Mouse (Mus musculus) liver, embryonic 13.5 days (tissue): Measurements from ENCODE around the gene Sptan1. TPM values are rescaled to one million over a fixed set of nuclear protein-coding genes. Genes with fewer than 3 reads are reported as not detected.

Source experiments
- ATAC-seq: fragments of 200-750 bp; cut with Nextera tagmentation; 2 replicates; pipeline ENCODE4 v1.8.0; 2017; ENCODE audit warnings: low read depth, mild to moderate bottlenecking, moderate number of reproducible peaks, moderate library complexity
- DNase-seq: peaks from one replicate; pipeline ENCODE4 v3.0.0; 2022
- H3K27ac ChIP-seq: fragments of 300-500 bp; sonication (generic); 2 replicates; pipeline ENCODE4 v1.5.1; 2015; ENCODE audit warnings: moderate library complexity, mild to moderate bottlenecking, inconsistent platforms
- H3K27me3 ChIP-seq: fragments of 300-500 bp; sonication (generic); 2 replicates; pipeline ENCODE4 v1.6.1; 2015; ENCODE audit warnings: mild to moderate bottlenecking, inconsistent platforms
- H3K36me3 ChIP-seq: fragments of 300-500 bp; sonication (generic); 2 replicates; pipeline ENCODE4 v1.6.1; 2015; ENCODE audit warnings: mild to moderate bottlenecking, inconsistent platforms
- H3K4me1 ChIP-seq: fragments of 300-500 bp; sonication (generic); replicated peaks from 2 replicates; pipeline ENCODE4 v1.6.1; 2015; ENCODE audit warnings: inconsistent platforms
- H3K4me2 ChIP-seq: fragments of 300-500 bp; sonication (generic); 2 replicates; pipeline ENCODE4 v1.6.1; 2015; ENCODE audit warnings: inconsistent platforms, mild to moderate bottlenecking, moderate library complexity
- H3K4me3 ChIP-seq: fragments of 300-500 bp; sonication (generic); replicated peaks from 2 replicates; pipeline ENCODE4 v1.5.1; 2015; ENCODE audit warnings: mild to moderate bottlenecking, inconsistent platforms
- H3K9ac ChIP-seq: fragments of 300-500 bp; sonication (generic); 2 replicates; pipeline ENCODE4 v1.6.1; 2015; ENCODE audit warnings: mild to moderate bottlenecking, inconsistent platforms
- H3K9me3 ChIP-seq: fragments of 300-500 bp; sonication (generic); replicated peaks from 2 replicates; pipeline ENCODE4 v1.6.1; 2016; ENCODE audit warnings: inconsistent platforms
- WGBS: fragments of 180-500 bp; shearing (Covaris S2); methylation state at CpG from one replicate; pipeline ENCODE4 v1.1.7; 2015; ENCODE audit not compliant: insufficient replicate concordance; 5-methylcytosine and 5-hydroxymethylcytosine counted together
- polyA plus RNA-seq: library from polyadenylated mRNA; unstranded; fragments of >200 nt; fragmentation: Nextera tagmentation; extraction: Ambion mirVana; gene quantifications from 2 replicates; pipeline ENCODE4 v1.2.1, GENCODE M21; 2015

Gene Sptan1
- polyA plus RNA-seq, 1 experiment from 2014 or later: 10.9 TPM

DNA sequence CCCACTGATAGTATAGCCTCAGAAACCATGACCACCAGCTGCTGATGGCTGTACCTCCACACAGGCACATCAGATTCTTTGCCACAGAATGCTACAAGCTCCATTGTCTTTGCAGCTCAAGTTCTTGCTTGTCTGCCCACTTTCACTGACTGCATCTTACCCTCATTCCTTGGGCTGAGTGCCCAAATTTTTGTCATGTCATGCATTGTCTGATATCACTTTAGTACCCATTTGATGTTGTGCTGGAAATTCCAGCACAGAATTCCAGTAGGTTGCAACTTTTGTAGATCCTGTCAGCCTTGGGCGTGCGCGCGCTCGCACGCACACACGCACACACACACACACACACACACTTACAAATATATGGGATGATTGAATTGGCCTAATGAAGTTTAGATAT lies 4.1 kb upstream of the Sptan1 start:
- peaks cover 35% of the 10 kb centered on the region for H3K27me3 ChIP-seq
- H3K27ac ChIP-seq: no peak overlapping the region
- ATAC-seq: no peak
- WGBS: 89% methylated on average over 7 of the region's 7 CpGs
- H3K9me3 ChIP-seq: no peaks in the 10 kb centered on the region
- H3K4me2 ChIP-seq: no peak overlapping the region
- peaks cover 17% of the 10 kb centered on the region for H3K4me1 ChIP-seq
- H3K36me3 ChIP-seq: peaks cover 34% of the 10 kb centered on the region
- no peak overlapping the region for H3K4me3 ChIP-seq
- no peak overlapping the region for H3K9ac ChIP-seq
- DNase-seq: no peak

DNA sequence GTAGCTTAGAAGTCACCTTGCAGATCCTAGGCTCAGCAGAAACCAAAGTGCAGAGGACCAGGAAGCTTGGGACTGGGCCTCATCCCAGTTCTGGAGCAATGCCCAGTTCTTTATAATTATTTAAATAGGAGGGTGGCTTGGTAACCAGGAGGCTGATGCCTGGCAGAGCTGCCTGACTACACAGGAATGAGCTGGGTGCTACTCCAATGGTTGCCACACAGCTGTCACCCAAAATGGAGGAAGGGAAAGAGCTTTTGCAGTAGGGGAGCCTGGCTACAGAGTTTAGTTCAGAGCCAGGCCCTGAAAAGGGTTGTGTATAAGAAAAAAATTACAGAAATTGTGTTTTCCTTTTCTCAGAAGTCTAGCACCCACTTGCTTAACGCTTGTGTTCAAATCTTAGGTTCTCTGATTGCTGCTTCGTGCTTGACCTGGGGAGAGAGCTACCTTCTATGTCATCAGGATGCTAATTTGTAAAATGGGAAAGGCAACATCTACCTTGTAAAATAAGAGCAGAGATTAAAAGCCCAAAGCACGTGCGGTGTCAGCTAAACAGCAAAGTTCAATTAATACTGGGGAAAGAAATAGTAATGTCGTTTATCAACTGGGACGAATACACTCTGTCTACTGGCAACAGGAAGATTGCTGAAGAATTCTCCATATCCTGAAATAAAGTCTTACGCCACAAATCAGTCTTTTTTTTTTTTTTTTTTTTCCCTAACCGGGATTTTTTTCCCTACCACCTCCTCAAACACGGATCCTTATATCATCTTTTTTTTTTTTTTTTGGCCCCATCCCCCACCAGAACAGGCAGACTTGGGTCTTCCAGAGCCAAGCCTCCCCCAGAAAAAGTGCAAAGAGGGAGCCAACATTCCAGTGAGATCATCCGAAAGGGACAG lies 758 bp upstream of the Sptan1 start:
- ATAC-seq: no peak
- whole genome bisulfite sequencing: 19% methylated on average over 10 of the region's 10 CpGs
- peaks cover 65% of the 10 kb centered on the region for H3K27me3 ChIP-seq

DNA sequence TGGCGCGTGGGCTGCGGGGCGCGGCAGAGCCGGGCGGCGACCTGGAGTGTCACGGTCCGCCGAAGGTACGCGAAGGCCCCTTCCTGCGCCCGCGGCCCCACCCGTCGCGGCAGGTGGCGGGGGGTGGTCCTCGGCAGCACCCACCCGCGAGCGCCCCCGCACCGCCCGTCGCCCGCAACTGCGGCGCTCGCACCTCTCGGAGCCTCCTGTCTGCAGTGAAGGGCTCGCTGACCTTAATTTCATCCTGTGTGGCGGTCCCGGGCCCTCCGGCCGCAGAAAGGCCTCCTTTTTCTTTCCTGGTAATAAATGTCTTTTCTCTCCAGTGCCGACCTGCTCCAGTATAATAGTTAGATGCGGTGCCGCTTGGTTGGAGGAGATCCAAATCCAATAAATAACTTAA lies 546 bp downstream of the Sptan1 start:
- H3K9ac ChIP-seq: peak overlapping the region; percentile 72
- no peak for DNase-seq
- peaks cover 31% of the 10 kb centered on the region for H3K4me1 ChIP-seq
- under 1% methylated on average over 25 of the region's 41 CpGs for WGBS
- H3K36me3 ChIP-seq: 0 out of 2 replicates have a peak, but pooled peaks cover 6% of the 10 kb centered on the region
- ATAC-seq: no peak
- no peaks in the 10 kb centered on the region for H3K9me3 ChIP-seq
- H3K4me2 ChIP-seq: peak overlapping the region; percentile 70
- H3K27ac ChIP-seq: no peak overlapping the region
- peak overlapping the region; percentile 68 for H3K4me3 ChIP-seq
- peaks cover 75% of the 10 kb centered on the region for H3K27me3 ChIP-seq

More for the DNA sequence above, 758 bp upstream of the Sptan1 start:
- Histone ChIP-seq H3K9ac (peak overlapping the region; percentile 72; the same call in 1 of the 2 replicates), H3K4me2 (peak overlapping the region; percentile 70), H3K27ac (peak overlapping the region; percentile 27; the same call in 1 of the 2 replicates), H3K9me3 (no peaks in the 10 kb centered on the region), H3K4me3 (peak overlapping the region; percentile 68), H3K4me1 (peaks cover 31% of the 10 kb centered on the region), H3K36me3 (0 out of 2 replicates have a peak, but pooled peaks cover 9% of the 10 kb centered on the region)
- no peak for DNase-seq

DNA sequence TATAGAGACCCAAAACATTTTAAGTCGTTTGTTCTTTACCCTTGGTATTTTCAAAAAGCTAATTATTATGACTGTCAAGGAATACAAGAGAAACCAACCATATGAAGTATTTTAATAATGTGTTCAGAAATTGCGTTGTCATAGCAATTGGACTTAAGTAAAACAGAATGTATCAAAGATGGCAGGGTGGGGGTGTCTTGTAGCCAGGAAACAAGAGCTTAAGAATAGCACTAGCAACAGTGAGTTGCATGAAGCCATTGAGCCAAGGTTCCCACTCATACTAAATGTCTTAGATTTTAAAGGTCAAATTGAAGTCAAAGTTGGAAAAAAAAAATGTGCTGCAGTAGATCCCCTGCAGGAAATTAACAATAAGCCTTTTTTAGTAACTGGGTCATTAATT lies 1.5 kb downstream of the Sptan1 start:
- DNase-seq: no peak
- Histone ChIP-seq H3K27ac (no peak overlapping the region), H3K4me2 (peak overlapping the region; percentile 70), H3K9ac (no peak overlapping the region), H3K4me1 (peaks cover 37% of the 10 kb centered on the region), H3K27me3 (peaks cover 75% of the 10 kb centered on the region), H3K9me3 (no peaks in the 10 kb centered on the region), H3K4me3 (peak overlapping the region; percentile 68; the same call in 1 of the 2 replicates), H3K36me3 (0 out of 2 replicates have a peak, but pooled peaks cover 6% of the 10 kb centered on the region)
- WGBS: 65% methylated on average over 2 of the region's 2 CpGs
- no peak for ATAC-seq

DNA sequence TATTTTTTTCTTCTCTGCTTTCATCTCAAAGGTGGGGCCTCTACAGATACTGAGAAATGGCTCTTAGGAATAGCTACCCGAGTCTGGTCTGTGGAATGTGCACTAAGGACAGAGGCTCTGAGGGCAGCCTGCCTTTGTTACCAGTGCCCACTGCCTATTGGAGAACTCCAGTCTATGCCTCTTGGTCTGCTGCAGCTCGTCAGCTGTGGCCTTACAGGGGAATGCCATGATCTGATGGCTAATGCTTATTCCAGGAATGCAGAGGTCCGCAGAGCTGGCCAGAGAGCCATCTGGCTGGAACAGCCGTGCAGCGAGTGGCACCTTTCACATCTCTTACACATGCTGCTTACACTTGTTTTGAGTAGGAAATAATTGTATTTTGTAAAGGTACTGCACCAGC lies 2.4 kb downstream of the Sptan1 start:
- 67% methylated on average over 5 of the region's 5 CpGs for WGBS
- Histone ChIP-seq H3K9ac (no peak overlapping the region), H3K27ac (no peak overlapping the region), H3K9me3 (no peaks in the 10 kb centered on the region), H3K4me1 (peaks cover 47% of the 10 kb centered on the region), H3K4me2 (no peak overlapping the region), H3K36me3 (0 out of 2 replicates have a peak, but pooled peaks cover 6% of the 10 kb centered on the region), H3K27me3 (peaks cover 75% of the 10 kb centered on the region), H3K4me3 (no peak overlapping the region)
- no peak for DNase-seq
- no peak for ATAC-seq

DNA sequence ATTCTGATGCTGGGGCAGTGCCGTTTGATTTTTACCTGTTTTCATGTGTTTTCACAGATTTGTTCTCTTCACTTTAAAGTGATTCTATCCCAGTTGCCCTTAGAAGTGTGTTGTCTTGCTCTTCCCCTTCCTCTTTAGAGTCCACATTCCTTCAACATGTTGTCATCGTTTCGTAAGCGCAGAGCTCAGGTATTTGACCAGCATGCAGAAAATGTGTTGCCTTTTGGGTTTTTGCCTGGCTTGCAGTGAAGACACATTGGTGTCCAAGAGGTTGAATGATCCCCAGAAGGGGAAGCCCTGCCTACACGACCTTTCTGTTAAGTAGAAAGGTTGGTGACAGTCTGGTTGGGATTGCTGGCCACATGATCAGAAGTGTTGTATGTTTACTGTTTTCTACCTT lies 3.3 kb downstream of the Sptan1 start:
- no peak overlapping the region for H3K4me2 ChIP-seq
- no peak overlapping the region for H3K27ac ChIP-seq
- no peaks in the 10 kb centered on the region for H3K9me3 ChIP-seq
- no peak overlapping the region for H3K9ac ChIP-seq
- peaks cover 67% of the 10 kb centered on the region for H3K27me3 ChIP-seq
- WGBS: 65% methylated on average over 5 of the region's 5 CpGs
- no peak for ATAC-seq
- no peak overlapping the region for H3K4me3 ChIP-seq
- 0 out of 2 replicates have a peak, but pooled peaks cover 6% of the 10 kb centered on the region for H3K36me3 ChIP-seq
- no peak for DNase-seq
- H3K4me1 ChIP-seq: peaks cover 49% of the 10 kb centered on the region

DNA sequence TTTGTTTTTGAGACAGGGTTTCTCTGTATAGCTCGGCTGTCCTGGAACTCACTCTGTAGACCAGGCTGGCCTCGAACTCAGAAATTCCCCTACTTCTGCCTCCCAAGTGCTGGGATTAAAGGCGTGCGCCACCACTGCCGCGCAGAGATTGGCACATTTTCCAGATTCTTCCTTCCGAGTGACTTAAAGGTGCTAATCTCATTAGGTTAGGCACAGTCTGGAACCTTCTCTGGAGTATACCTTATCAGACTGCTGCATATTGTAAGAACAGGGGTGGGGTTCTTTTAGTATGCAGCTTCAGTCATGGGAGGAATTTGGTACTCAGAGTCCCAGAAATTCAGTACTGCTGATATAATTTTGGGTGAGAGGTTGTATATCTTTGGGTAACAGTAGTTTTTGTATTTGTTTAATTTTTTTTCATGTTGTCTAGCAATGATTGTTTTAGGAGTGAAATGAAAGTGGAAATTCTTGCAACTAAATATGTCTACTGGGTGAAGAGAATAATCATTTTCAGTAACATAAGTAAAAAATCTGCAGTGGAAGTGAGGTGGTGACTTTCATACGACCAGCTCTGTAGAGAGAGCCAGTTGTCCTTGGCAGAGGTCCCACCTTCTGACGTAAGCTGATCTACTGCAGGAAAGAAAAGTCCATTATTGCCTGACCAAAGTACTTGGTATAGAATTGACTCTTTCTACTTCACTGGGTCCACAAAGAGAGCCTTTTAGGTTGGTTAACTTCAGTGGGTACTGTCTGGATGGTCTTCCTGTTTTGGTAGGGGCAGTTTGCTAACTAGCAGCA lies 6.7 kb downstream of the Sptan1 start:
- peaks cover 26% of the 10 kb centered on the region for H3K4me1 ChIP-seq
- peaks cover 33% of the 10 kb centered on the region for H3K27me3 ChIP-seq
- no peak overlapping the region for H3K4me3 ChIP-seq
- no peak overlapping the region for H3K27ac ChIP-seq
- DNase-seq: peak; percentile 44
- no peak overlapping the region for H3K4me2 ChIP-seq
- ATAC-seq: peak; percentile 81
- WGBS: 41% methylated on average over 9 of the region's 9 CpGs
- no peak overlapping the region for H3K9ac ChIP-seq
- H3K9me3 ChIP-seq: no peaks in the 10 kb centered on the region
- 0 out of 2 replicates have a peak, but pooled peaks cover 9% of the 10 kb centered on the region for H3K36me3 ChIP-seq

DNA sequence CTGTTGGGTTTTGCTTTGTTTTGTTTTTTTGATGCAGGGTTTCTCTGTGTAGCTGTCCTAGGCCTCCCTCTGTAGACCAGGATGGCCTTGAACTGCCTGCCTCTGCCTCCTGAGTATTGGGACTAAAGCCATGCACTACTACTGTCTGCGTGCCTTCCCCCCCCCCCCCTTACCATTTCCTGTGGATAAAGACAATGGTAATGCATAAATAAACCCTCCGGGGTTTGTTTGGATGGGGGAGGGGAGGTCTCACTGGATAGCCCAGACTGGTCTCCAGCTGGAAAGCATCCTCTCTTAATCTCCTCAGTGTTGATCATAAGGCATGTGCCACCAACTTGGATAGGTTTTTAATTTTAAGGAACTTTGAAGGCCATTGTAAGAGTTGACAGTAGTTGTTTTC lies 8.2 kb downstream of the Sptan1 start:
- no peak overlapping the region for H3K4me2 ChIP-seq
- no peak overlapping the region for H3K27ac ChIP-seq
- DNase-seq (no peak), ATAC-seq (no peak)
- H3K9me3 ChIP-seq: no peaks in the 10 kb centered on the region
- 26% methylated on average over 2 of the region's 2 CpGs for whole genome bisulfite sequencing
- H3K36me3 ChIP-seq: peaks cover 6% of the 10 kb centered on the region; the same call in 1 of the 2 replicates
- H3K27me3 ChIP-seq: peaks cover 18% of the 10 kb centered on the region
- no peak overlapping the region for H3K4me3 ChIP-seq
- peaks cover 21% of the 10 kb centered on the region for H3K4me1 ChIP-seq
- no peak overlapping the region for H3K9ac ChIP-seq

DNA sequence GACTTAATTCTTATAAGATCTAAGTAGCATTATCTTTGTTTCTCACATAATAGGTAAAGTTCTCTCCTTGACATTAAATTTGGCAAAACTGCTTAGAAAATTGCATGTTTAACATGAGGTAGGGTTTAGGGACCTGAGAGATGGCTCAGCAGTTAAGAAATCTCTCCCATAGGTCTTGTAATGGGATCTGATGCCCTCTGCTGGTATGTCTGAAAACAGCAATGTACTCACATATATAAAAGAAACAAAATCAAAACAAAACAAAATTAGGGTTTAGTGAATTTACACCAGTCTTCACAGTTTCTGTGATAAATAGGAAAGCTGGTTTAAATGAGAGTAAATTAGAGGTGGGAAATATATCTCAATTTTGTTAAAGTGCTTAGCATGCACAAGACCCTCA lies 11.9 kb downstream of the Sptan1 start:
- Histone ChIP-seq H3K9ac (no peak overlapping the region), H3K27ac (no peak overlapping the region), H3K4me3 (no peak overlapping the region), H3K9me3 (no peaks in the 10 kb centered on the region), H3K27me3 (no peaks in the 10 kb centered on the region; the same call in 1 of the 2 replicates), H3K4me1 (peaks cover 7% of the 10 kb centered on the region), H3K36me3 (peaks cover 24% of the 10 kb centered on the region), H3K4me2 (no peak overlapping the region)
- DNase-seq (no peak), ATAC-seq (no peak)

DNA sequence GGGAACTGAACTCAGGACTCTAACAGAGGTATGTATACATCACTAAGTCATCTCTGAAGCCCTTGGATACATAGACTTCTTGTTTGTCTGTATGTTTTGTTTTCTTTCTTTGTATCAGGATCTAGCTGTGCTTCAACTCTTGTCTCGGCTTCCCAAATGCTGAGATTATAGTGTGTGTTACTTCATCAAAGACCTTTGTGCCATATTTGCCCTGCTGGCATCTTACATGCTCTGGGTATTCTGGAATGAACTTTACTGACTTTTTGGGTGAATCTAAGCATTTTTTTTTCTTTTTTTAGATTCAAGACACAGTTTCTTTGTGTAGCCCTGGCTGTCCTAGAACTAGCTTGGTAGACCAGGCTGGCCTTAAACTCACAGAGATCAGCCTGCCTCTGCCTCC lies 15.3 kb downstream of the Sptan1 start:
- H3K4me3 ChIP-seq: no peak overlapping the region
- H3K9me3 ChIP-seq: no peaks in the 10 kb centered on the region
- H3K27me3 ChIP-seq: no peaks in the 10 kb centered on the region
- H3K4me2 ChIP-seq: no peak overlapping the region
- no peak overlapping the region for H3K9ac ChIP-seq
- H3K27ac ChIP-seq: no peak overlapping the region
- ATAC-seq (no peak), DNase-seq (no peak)
- 61% methylated on average over 1 of the region's 1 CpGs for WGBS
- peaks cover 36% of the 10 kb centered on the region for H3K36me3 ChIP-seq
- H3K4me1 ChIP-seq: no peaks in the 10 kb centered on the region

DNA sequence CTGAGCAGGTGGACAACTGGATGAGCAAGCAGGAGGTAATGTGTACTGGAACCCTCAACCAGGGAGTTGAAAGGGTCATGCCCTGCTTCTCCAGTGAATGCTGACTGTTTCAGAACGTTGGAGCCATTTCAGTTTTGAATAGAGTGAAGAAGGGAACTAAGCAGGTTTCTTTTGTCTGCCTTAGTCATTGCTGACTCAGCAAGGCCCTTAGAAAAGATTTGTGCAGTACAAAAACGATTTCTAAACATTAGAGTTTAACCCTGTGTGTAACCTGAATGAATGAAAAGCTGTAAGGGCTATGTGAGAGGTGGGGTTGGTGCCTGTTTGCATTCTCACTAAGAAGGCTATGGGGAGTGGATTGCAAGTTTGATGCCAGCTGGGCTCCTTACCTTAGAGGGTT lies 26.6 kb downstream of the Sptan1 start:
- ATAC-seq: no peak
- Histone ChIP-seq H3K9me3 (no peaks in the 10 kb centered on the region), H3K4me2 (no peak overlapping the region), H3K27me3 (no peaks in the 10 kb centered on the region), H3K36me3 (peaks cover 45% of the 10 kb centered on the region), H3K9ac (no peak overlapping the region), H3K4me1 (no peaks in the 10 kb centered on the region), H3K27ac (no peak overlapping the region), H3K4me3 (no peak overlapping the region)
- 43% methylated on average over 2 of the region's 2 CpGs for WGBS
- DNase-seq: no peak
